Mouse (Mus musculus) B cell, adult 2 months (primary cell): ENCODE measurements around the gene Aldh16a1.

Experiments
- DNase-seq, 2 experiments: peaks; one replicate each; pipeline ENCODE4 v3.0.0; 2022

The Aldh16a1 gene

DNA sequence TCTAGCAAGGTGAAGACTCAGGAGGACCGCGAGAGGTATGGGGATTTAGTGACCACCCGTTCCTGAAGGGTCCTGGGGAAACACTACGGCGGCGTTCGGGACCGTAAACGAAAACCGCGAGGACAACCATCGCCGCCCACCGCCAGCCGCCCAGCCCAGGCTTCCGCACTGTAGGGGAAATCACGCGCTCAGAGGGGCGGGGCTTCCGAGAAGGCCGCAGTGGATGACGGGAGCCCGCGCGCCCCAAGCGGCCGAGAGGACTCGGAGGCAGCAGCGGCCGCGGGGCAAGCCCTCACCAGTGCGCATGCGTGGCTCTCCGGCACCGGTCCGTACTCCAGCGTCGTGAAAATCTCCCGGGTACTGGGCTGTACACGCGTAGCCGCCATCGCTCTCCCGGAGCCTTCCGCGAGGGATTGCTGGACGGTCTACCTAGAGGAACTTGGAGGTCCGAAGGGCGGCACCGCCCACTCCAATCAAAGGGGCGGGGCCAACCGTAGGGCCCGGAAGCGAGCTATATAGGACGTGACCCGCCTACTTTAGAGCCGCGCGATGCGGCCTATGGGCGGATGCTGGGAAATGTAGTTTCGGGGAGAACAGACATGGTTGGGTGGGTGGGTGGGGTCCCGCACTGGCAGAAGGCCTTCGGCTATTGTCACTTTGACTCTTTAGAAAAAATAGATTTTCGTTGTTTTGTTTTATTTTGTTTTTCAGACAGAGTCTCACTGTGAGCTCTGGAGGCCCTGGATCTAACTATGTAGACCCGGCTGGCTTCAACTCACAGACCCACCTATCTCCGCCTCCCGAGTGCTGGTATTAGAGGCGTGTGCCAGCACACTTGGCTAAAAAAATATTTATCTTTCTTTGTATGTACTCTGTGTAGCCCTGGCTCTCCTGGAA is at the start of gene Aldh16a1, which contains the start of gene Pih1d1:
TSS of gene Aldh16a1 (minus strand) at position 489 of the 897 bp plus-strand sequence.
TSS of gene Pih1d1 (plus strand) at position 208 of the 897 bp plus-strand sequence.
- peak; percentile 98 to 99 for DNase-seq

GRCm38 (mm10) chr7:45202654-45203053 is 48.3 kb upstream of the Aldh16a1 start:
- no peak for DNase-seq

DNA sequence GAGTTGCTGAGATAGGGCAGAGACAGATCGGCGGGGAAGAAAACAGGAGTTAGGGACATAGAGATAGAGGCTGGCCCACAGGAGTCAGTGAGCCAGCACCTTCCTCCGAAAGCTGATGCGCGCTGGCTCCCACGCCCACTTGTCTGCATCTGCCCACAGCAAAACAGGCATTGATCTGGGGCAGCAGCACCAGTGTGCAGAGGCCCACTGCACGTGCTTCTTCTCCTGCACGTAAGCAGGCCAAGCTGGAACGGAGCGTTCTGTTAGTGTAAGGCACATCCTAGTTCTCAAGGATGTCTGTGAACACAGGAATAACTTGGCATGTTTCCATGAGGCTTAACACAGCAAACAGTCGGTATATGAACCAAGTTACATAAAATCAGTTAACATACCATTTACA is 44.6 kb upstream of the Aldh16a1 start:
- no peak for DNase-seq

GRCm38 (mm10) chr7:45198435-45198834 is 44.1 kb upstream of the Aldh16a1 start:
- peak; percentile 68 to 73 for DNase-seq

- no peak for DNase-seq
Observed at GRCm38 (mm10) chr7:45196994-45197393, 42.6 kb upstream of the Aldh16a1 start.

- DNase-seq: no peak
Observed at GRCm38 (mm10) chr7:45196176-45196535, 41.8 kb upstream of the Aldh16a1 start.

DNA sequence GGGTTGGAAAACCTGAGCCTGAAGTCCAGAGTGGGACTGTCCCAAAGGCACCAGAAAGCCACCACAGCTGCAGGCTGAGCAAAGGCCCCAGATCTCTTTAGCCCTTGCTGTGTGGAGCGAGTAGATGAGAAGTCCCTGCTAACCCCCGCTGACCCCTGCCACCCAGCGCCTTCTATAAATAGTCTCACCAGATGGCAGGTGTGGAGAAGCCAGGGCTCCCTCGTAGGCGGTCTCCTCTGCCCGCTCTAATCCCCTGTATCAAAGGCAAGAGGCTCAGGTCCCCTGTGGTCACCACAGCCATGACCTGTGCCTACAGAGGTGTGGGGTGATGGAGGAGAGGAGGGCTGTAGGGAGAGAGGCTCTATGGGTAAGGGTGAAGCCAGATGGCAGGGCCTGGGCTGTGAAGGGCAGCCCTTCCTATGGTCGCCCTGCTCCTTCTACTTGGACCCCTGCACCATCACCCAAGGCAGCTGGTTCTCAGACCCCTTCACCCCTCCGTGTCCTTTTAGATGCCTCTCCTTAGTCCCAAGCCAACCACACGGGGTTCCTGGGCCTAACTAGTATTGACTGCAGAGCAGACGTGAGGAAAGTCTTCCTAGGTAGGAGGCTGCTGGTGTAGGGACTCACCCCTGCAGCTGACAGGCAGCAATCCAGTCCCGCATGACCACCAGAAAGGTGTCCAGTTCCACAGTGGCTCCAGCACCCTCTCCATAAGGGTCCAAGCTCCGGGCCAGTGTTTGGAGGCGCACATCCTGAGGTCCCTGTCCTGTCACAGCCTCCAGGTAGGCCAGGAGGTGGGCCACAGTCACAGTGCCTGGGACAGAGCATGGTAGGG is 41.2 kb upstream of the Aldh16a1 start:
- no peak for DNase-seq

DNA sequence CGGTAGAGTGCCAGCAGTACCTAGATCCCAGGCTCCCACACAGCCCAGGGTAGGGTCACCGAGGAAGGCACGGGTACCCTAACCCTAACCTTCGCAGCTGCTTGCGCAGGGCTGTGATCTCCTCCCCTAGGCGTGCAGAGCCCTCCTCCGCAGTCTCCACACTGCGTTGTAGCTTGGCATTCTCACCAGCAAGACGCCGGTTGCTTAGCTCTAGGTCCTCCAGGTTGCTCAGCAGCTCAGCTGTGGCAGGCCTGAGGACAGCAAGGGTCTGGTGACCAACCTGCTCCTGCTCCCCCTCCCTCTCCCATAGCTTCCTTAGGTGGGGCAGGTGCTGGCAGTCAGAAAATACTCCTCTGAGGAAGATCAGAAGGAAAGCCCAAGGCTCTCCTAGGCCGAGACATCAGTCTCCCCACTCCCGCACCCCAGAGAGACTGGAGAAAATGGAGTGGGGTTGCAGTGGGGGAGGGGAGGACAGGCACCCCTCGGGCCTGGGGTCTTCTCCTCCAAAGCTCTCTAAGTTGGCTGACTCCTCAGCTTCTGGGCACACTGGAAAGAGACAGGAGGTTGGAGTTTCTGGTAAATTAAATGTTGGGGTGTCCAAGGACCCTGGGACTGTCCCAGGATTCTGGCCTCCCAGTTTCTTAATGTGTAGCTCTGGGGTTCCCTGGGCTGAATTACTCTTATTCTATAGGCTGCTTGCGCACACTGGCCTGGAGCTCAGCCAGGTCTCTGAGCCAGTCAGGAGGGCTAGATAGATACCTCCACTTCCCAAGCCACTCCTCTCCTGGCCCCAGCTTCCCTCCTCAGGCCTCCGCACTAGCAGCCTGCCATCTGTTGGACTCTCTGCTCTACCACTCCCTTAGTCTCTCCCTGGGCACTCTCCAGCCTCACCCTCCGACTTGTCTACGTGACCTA is 39.7 kb upstream of the Aldh16a1 start:
- no peak for DNase-seq

- DNase-seq: no peak
Observed at GRCm38 (mm10) chr7:45193406-45193805, 39.0 kb upstream of the Aldh16a1 start.

DNA sequence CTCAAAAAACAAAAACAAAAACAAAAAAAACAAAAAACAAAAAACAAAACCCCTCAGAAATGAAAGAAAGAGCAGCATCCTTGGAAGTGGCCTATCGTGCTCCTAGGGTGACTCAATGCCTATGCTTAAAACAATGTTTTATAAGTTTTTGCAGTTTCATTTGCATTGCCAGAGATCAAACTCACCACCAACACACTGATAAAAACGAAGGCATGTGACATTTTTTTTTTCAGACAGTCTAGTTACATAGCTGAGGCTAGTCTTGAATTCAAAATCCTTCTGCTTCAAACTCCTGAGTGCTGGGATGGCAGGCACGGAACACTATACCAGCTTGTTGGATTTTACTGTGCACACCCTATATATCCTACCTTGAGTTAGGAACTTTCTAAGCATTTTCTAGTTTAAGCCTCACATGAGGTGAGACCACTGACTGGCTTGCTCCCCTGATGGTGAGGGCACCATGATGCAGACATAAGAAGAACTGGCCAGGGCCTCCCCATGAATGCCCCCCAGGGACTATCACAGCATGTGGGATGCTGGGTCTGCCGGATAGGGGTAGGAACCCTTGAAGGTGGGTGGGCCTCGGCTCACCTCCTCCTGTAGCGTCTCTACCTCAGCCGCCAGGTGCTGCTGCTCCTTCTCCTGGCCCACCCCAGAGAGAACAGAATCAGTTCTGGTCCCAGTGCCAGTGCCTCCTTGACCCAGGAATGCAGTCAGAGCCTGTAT is 38.4 kb upstream of the Aldh16a1 start:
- no peak for DNase-seq

DNA sequence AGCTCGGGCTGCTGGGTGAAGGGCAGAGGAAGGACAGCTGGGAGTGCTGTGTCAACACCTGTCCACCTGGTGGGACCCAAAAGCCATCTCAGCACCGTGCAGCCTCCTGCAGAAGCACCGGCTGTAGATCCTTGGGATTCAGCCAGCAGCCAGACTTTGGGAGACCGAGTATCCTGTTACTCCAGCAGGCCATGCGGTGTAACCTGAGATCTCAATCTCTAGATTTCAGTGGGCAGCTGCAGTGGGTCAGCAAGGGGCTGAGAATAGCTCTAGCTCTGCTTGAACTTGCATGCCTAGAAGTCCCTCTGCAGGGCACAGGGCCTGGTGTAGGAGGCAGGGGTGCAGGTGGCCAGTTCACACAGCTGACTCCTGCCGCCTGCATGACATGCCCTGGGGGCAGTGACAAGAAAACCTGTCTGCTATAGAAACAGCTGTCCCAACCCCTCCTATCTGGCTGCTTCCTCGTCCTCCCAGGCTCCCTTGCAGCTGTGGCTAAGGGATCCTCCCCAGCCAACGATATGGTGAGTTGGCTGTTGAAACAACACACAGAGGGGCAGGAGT is 37.5 kb upstream of the Aldh16a1 start:
- no peak for DNase-seq

DNA sequence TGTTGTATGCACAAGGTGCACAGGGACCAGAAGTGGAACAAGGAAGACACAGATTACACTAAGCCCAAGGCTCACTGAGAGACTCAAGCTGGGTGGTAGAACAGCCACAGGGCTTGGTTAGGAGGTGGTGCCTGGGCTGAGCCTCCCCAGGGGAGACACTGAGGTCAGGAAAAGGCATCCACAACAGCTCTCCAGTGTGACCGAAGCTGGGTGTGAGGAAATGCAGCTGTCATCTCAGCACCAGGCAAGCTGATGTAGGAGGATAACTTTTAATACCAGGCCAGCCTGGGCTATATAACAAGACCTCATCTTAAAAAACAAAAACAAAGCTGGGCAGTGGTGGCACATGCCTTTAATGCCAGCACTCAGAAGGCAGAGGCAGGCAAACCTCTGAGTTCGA is 36.8 kb upstream of the Aldh16a1 start:
- DNase-seq: no peak

GRCm38 (mm10) chr7:45190186-45190585 is 35.8 kb upstream of the Aldh16a1 start:
- no peak for DNase-seq

DNA sequence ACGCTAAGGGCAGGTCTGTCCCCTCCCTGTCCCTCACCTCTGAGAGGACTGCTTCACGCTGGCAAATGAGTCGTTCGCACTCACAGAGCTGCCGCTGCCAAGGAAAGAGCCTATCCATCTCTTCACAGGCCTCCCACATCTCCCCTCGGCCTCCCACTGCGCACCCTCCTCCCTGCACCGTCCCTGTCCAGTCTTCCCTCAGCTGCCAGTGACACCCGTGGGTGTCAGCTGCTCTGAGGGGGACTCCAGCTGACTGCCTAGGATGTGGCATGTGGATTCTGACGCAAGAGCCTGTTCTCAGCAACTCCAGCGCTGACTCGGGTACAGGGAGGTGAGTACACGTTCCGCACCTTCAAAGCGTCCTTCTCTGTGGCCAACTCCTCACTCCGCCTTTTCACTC is 35.2 kb upstream of the Aldh16a1 start:
- no peak for DNase-seq

- no peak for DNase-seq
Observed at GRCm38 (mm10) chr7:45185921-45186320, 31.5 kb upstream of the Aldh16a1 start.

DNA sequence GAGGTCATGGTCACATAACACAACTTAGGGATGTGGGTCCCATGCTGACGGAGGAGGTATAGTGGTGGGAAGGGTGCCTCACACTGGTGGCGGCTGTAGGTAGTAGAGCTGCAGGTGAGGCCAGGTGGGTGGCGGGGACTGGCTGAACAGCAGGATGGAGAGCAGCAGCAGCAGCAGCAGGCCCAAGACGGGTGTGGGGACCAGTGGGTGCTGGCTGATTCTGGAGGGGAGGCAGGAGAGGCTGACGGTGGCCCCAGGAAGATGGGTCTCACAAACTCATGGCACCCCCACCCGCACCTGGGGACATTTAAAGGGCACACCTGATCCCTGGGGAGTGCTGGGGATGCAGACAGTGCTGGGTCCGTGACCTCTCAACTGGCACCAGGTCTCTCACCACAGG is 29.3 kb upstream of the Aldh16a1 start:
- no peak for DNase-seq

DNA sequence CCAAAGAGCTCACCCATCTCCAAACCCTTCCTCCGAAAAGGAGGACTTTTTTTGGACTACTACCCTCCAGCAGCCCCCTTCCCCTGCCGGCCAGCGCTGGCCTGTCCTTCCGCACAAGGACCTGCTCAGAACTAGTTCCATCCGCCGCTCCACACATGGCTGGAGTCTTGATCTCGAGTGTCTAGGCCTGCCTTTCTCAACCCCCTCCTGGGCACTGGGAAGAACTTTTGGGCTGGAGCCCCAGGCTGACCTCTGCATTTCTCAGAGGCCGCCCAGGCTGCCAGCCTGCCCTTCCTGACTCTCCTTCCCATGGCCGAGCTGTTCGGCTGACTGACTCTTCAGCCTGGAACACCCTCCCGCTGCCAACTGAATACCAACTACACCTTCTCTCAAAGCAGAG is 28.2 kb upstream of the Aldh16a1 start:
- DNase-seq: no peak

DNA sequence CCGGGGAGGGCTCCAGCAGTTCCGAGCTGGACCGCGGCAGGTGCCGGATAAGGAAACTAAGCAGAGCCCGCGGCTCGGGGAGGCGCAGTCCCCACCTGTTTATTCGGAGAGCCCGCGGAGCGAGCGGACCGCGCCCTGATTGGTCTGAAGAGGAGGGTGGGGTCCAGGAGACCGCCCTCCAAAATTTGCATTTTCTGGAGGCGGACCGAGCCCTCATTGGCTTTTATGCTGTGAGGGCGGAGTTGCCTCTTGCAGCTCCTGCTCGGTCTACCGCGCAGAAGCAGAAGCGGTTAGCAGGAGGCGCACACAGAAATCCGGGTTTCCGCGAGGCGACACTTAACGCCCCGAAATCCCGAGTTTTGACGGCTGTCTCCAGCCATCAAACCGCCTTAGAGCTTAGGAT is 27.8 kb upstream of the Aldh16a1 start:
- DNase-seq: peak; percentile 87 to 90

DNA sequence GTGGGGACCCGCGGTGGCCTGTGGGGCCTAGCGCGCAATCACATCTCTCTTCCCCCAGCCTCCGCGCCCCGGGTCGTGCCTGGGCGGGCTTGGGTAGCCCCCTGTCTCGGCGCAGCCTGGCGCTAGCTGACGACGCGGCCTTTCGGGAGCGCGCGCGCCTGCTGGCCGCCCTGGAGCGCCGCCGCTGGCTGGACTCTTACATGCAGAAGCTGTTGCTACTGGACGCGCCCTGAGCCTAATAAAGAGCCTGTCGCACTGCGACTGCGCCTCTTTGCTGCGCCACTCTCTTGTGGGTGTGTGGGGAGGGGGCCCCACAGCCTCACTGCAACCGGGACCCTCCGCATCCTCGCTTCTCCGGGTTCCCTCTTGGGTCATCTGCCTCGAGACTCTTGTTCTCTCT is 27.2 kb upstream of the Aldh16a1 start:
- DNase-seq: no peak

DNA sequence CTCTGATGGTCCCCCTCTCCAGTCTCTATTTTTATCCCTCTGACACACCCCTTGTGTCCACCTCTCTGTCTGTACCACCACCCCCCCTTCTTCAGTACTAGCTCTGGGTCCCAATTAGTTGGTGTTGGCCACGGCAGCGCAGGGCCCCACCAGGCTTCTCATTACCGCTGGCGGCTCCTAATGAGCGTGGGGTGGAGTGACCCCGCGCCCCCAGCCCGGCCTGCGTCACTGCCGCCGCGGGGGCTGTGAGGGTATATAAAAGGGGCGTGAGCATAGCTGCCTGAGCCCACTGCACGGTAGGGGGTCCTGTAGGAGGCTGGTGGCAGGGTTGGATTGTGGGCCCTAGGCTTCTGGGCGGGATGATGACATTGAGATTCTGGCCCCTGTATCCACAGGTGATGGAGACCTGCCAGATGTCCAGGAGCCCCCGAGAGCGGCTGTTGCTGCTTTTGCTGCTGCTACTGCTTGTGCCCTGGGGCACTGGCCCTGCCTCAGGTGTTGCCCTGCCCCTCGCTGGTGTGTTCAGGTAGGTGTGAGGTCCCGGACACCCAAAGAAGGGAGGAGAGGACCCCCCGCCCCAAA is 26.6 kb upstream of the Aldh16a1 start, which contains the start of gene Pth2:
TSS of gene Pth2 (plus strand) at position 100 of the 582 bp plus-strand sequence.
- DNase-seq: no peak

GRCm38 (mm10) chr7:45179469-45179868 is 25.1 kb upstream of the Aldh16a1 start, which contains the start of gene Gfy:
Gfy (minus strand) TSS chr7:45179569.
- no peak for DNase-seq
